Mouse (Mus musculus) heart, postnatal 25 days (tissue): ENCODE results near the gene Chml. TPM values are rescaled to one million over a fixed set of nuclear protein-coding genes. Genes with fewer than 3 reads are reported as not detected.

Source experiments
- DNase-seq: peaks from one replicate; pipeline ENCODE4 v3.0.0; 2022; ENCODE audit warnings: low spot score
- intact Hi-C: fragments of 180-260 bp; cut with DNase I; formaldehyde crosslinking; loops from one replicate; pipeline ENCODE4 v1.15.1; 2025
- total RNA-seq, 2 experiments: library from RNA; stranded (reverse); gene quantifications; 2 replicates each; pipeline ENCODE4 v1.2.3; 2021

Gene Chml
- total RNA-seq, 2 experiments from 2014 or later = 10.9 to 13.6 TPM

GRCm38 (mm10) chr1:175669456-175669855 is 23.2 kb downstream of the Chml start:
- DNase-seq = no peak
- intact Hi-C loops = loop anchor here (5.0 kb wide), 2 partner anchors 42 to 627 kb away; partner anchors contain the start of gene Fh1

- DNase-seq = no peak
- intact Hi-C loops = loop anchor here (5.0 kb wide), 2 partner anchors 42 to 627 kb away; partner anchors contain the start of gene Fh1
Observed at GRCm38 (mm10) chr1:175668666-175669405, 23.9 kb downstream of the Chml start.

- intact Hi-C loops = no loop called here
- no peak for DNase-seq
Observed at GRCm38 (mm10) chr1:175659900-175660299, 32.8 kb downstream of the Chml start.

- intact Hi-C loops = no loop called here
- DNase-seq = no peak
Observed at GRCm38 (mm10) chr1:175648615-175649014, 44.1 kb downstream of the Chml start.

- intact Hi-C loops = no loop called here
Observed at GRCm38 (mm10) chr1:175646952-175647351, 45.7 kb downstream of the Chml start.

GRCm38 (mm10) chr1:175643496-175644265 is 49.0 kb downstream of the Chml start:
- intact Hi-C loops = no loop called here
- DNase-seq = no peak

More at GRCm38 (mm10) chr1:175646952-175647351, 45.7 kb downstream of the Chml start:
- no peak for DNase-seq

- no peak for DNase-seq
- intact Hi-C loops = no loop called here
Observed at GRCm38 (mm10) chr1:175640435-175641150, 52.1 kb downstream of the Chml start.

GRCm38 (mm10) chr1:175639072-175639471 is 53.6 kb downstream of the Chml start:
- intact Hi-C loops = no loop called here
- DNase-seq = no peak

- intact Hi-C loops = no loop called here
- no peak for DNase-seq
Observed at GRCm38 (mm10) chr1:175637677-175638076, 55.0 kb downstream of the Chml start.

- intact Hi-C loops = no loop called here
- DNase-seq = no peak
Observed at GRCm38 (mm10) chr1:175632470-175632869, 60.2 kb downstream of the Chml start.

Other genes starting within 250 kb of the Chml start
- gene Rgs7, start 200.4 kb downstream of the Chml start, total RNA-seq = 1 to 10 TPM; 2.1 to 2.6 TPM
- under 1 TPM; 0.45 to 0.47 TPM for gene Kmo, start 72.5 kb downstream of the Chml start, total RNA-seq
- gene Fh1, start 67.3 kb downstream of the Chml start, total RNA-seq = 100 to 1,000 TPM; 615 to 625 TPM
- gene Opn3, start 125 bp downstream of the Chml start, total RNA-seq = 1 to 10 TPM; 8.5 to 8.9 TPM
- not detected for gene Wdr64, start 5.7 kb upstream of the Chml start, total RNA-seq
- under 1 TPM; 0.18 to 0.22 TPM for gene Exo1, start 187.7 kb upstream of the Chml start, total RNA-seq
- gene Gm38100, start 227.4 kb upstream of the Chml start, total RNA-seq = not detected